Mouse (Mus musculus): ENCODE measurements around the gene Phb2.

DNA sequence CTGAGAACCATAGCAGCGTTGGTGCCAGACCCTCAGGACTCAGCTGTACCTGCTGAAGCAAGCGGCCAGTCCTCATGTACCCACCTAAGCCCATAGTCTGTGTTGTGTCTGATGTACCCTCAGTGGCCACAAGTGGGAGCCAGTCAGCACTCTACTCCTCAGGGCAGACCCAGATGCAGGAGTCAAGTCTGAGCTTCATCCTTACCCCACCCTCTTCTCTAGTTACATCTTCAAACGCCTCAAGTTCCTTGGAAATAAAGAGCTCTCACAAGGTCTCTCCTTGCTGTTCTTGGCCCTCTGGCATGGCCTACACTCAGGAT lies 9.4 kb upstream of the Phb2 start:
- TF ChIP-seq CTCF (IDR thresholded peaks at IDR 0.05; ENCODE audit: borderline replicate concordance, extremely low read depth, insufficient read depth, insufficient read length) (peak; percentile 84), POLR2A (IDR thresholded peaks at IDR 0.05; ENCODE audit: borderline replicate concordance, extremely low read depth, insufficient read depth, insufficient read length, poor library complexity, severe bottlenecking) (no peak)
